Mouse (Mus musculus) hindbrain, embryonic 16.5 days (tissue): Measurements from ENCODE around the gene Cmtr1. TPM values are rescaled to one million over a fixed set of nuclear protein-coding genes. Genes with fewer than 3 reads are reported as not detected.
"Not testable (repeated sequence)": the region's sequence is repeated elsewhere in the genome, so short reads cannot be mapped to it uniquely, and the experiment has no call there.

ENCODE experiments used
- ATAC-seq: fragments of 200-750 bp; cut with Nextera tagmentation; 2 replicates; pipeline ENCODE4 v1.8.0; 2017; ENCODE audit warnings: moderate TSS enrichment, moderate library complexity
- H3K27ac ChIP-seq: fragments of 300-500 bp; sonication (generic); 2 replicates; pipeline ENCODE4 v1.5.1; 2014; ENCODE audit warnings: low read depth, mild to moderate bottlenecking, control low read depth, low read length, moderate library complexity
- H3K27me3 ChIP-seq: fragments of 300-500 bp; sonication (generic); replicated peaks from 2 replicates; pipeline ENCODE4 v1.6.1; 2014; ENCODE audit warnings: low read length; ENCODE audit not compliant: control insufficient read depth, insufficient read depth
- H3K36me3 ChIP-seq: fragments of 300-500 bp; sonication (generic); 2 replicates; pipeline ENCODE4 v1.6.1; 2014; ENCODE audit warnings: mild to moderate bottlenecking, low read length, moderate library complexity, mixed read lengths; ENCODE audit not compliant: control insufficient read depth, insufficient read depth
- H3K4me1 ChIP-seq: fragments of 300-500 bp; sonication (generic); 2 replicates; pipeline ENCODE4 v1.6.1; 2014; ENCODE audit warnings: low read depth, low read length; ENCODE audit not compliant: control insufficient read depth, insufficient read depth
- H3K4me2 ChIP-seq: fragments of 300-500 bp; sonication (generic); 2 replicates; pipeline ENCODE4 v1.6.1; 2014; ENCODE audit warnings: mild to moderate bottlenecking, low read length, control low read depth, moderate library complexity
- H3K4me3 ChIP-seq: fragments of 300-500 bp; sonication (generic); 2 replicates; pipeline ENCODE4 v1.5.1; 2014; ENCODE audit warnings: mild to moderate bottlenecking, low read length, control low read depth, moderate library complexity
- H3K9ac ChIP-seq: fragments of 300-500 bp; sonication (generic); 2 replicates; pipeline ENCODE4 v1.6.1; 2014; ENCODE audit warnings: low read depth, mild to moderate bottlenecking, control low read depth, low read length, moderate library complexity
- H3K9me3 ChIP-seq: fragments of 300-500 bp; sonication (generic); 2 replicates; pipeline ENCODE4 v1.6.1; 2014; ENCODE audit warnings: mild to moderate bottlenecking, low read length, moderate library complexity; ENCODE audit not compliant: control insufficient read depth
- WGBS: fragments of 180-500 bp; shearing (Covaris S2); extraction: QIAGEN DNeasy Blood & Tissue Kit; methylation state at CpG from one replicate; pipeline ENCODE4 v1.1.7; 2014; 5-methylcytosine and 5-hydroxymethylcytosine counted together
- polyA plus RNA-seq: library from polyadenylated mRNA; unstranded; fragments of >200 nt; fragmentation: Nextera tagmentation; extraction: Ambion mirVana; gene quantifications from 2 replicates; pipeline ENCODE4 v1.2.1, GENCODE M21; 2015

Gene Cmtr1
- polyA plus RNA-seq, 1 experiment from 2014 or later: 106 TPM

- Histone ChIP-seq H3K9me3 (no peaks in the 10 kb centered on the region), H3K27ac (no peak overlapping the region), H3K27me3 (no peaks in the 10 kb centered on the region), H3K36me3 (peaks cover 18% of the 10 kb centered on the region), H3K4me2 (no peak overlapping the region), H3K4me3 (no peak overlapping the region), H3K9ac (no peak overlapping the region), H3K4me1 (peaks cover 22% of the 10 kb centered on the region)
- ATAC-seq: peak; percentile 73
- WGBS: 35% methylated on average over 3 of the region's 3 CpGs
Measured at GRCm38 (mm10) chr17:29704781-29705180, 44.4 kb downstream of the Cmtr1 start.

GRCm38 (mm10) chr17:29705881-29706280 lies 45.5 kb downstream of the Cmtr1 start:
- Histone ChIP-seq H3K27ac (no peak overlapping the region), H3K27me3 (no peaks in the 10 kb centered on the region), H3K36me3 (peaks cover 10% of the 10 kb centered on the region), H3K9ac (no peak overlapping the region), H3K9me3 (no peaks in the 10 kb centered on the region), H3K4me1 (peaks cover 30% of the 10 kb centered on the region), H3K4me3 (no peak overlapping the region), H3K4me2 (no peak overlapping the region)
- 83% methylated on average over 5 of the region's 5 CpGs for WGBS
- no peak for ATAC-seq

- Histone ChIP-seq H3K27ac (no peak overlapping the region), H3K9me3 (no peaks in the 10 kb centered on the region), H3K4me2 (no peak overlapping the region), H3K36me3 (0 out of 2 replicates have a peak, but pooled peaks cover under 1% of the 10 kb centered on the region), H3K4me1 (peaks cover 41% of the 10 kb centered on the region), H3K9ac (no peak overlapping the region), H3K4me3 (no peak overlapping the region), H3K27me3 (no peaks in the 10 kb centered on the region)
- no peak for ATAC-seq
- 35% methylated on average over 5 of the region's 5 CpGs for WGBS
Measured at GRCm38 (mm10) chr17:29706981-29707545, 46.7 kb downstream of the Cmtr1 start.

- Histone ChIP-seq H3K4me3 (no peak overlapping the region), H3K4me2 (no peak overlapping the region), H3K36me3 (no peaks in the 10 kb centered on the region), H3K9ac (no peak overlapping the region), H3K27me3 (no peaks in the 10 kb centered on the region), H3K27ac (no peak overlapping the region), H3K4me1 (peaks cover 37% of the 10 kb centered on the region), H3K9me3 (no peaks in the 10 kb centered on the region)
- 88% methylated on average over 5 of the region's 5 CpGs for WGBS
- ATAC-seq: no peak
Measured at GRCm38 (mm10) chr17:29708783-29709182, 48.4 kb downstream of the Cmtr1 start.

DNA sequence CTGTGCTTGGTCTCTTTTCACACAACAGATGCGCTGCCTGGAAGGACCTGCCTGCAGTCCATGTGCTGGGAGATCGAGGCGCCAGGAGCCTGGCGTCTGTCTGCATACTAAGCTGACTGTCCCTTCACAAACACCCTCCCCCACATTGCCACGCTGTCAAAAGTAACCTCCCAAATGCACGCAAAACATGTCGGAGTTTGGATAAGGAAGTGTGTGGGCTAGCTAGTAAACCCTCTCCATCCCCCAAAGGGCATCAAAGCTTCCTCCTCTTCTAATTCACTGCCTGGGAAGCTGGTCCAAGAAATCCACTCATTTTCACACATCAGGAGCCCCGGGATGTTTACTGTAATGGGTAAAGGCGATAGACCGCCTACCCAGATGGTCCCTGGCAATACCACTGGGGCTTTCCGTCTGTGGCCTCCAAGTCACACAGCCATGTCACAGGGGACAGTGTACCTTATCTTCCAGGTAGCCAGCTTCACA lies 50.2 kb downstream of the Cmtr1 start:
- Histone ChIP-seq H3K36me3 (no peaks in the 10 kb centered on the region), H3K27me3 (no peaks in the 10 kb centered on the region), H3K4me1 (peaks cover 37% of the 10 kb centered on the region), H3K9me3 (no peaks in the 10 kb centered on the region), H3K9ac (0 out of 2 replicates have a peak overlapping the region, but pooled peaks have one; percentile 10), H3K4me3 (no peak overlapping the region), H3K4me2 (no peak overlapping the region; the same call in 1 of the 2 replicates), H3K27ac (peak overlapping the region; percentile 65)
- 58% methylated on average over 11 of the region's 11 CpGs for WGBS
- peak; percentile 35; the same call in 1 of the 2 replicates for ATAC-seq

- no peak overlapping the region for H3K4me3 ChIP-seq
- H3K9ac ChIP-seq: peak overlapping the region; percentile 21; the same call in 1 of the 2 replicates
- H3K27ac ChIP-seq: peak overlapping the region; percentile 65
- no peaks in the 10 kb centered on the region for H3K36me3 ChIP-seq
- WGBS: 42% methylated on average over 19 of the region's 19 CpGs
- no peak for ATAC-seq
- no peaks in the 10 kb centered on the region for H3K27me3 ChIP-seq
- H3K4me2 ChIP-seq: no peak overlapping the region; the same call in 1 of the 2 replicates
- H3K4me1 ChIP-seq: peaks cover 41% of the 10 kb centered on the region
- H3K9me3 ChIP-seq: no peaks in the 10 kb centered on the region
Measured at GRCm38 (mm10) chr17:29711076-29711744, 50.8 kb downstream of the Cmtr1 start.

- Histone ChIP-seq H3K4me3 (no peak overlapping the region), H3K9me3 (no peaks in the 10 kb centered on the region), H3K27ac (peak overlapping the region; percentile 56), H3K27me3 (no peaks in the 10 kb centered on the region), H3K4me1 (peaks cover 43% of the 10 kb centered on the region), H3K9ac (peak overlapping the region; percentile 21; the same call in 1 of the 2 replicates), H3K36me3 (no peaks in the 10 kb centered on the region), H3K4me2 (no peak overlapping the region)
- 64% methylated on average over 8 of the region's 8 CpGs for WGBS
- ATAC-seq: no peak
Measured at GRCm38 (mm10) chr17:29711745-29712431, 51.5 kb downstream of the Cmtr1 start.

GRCm38 (mm10) chr17:29712565-29712964 lies 52.2 kb downstream of the Cmtr1 start:
- Histone ChIP-seq H3K4me2 (no peak overlapping the region), H3K4me1 (peaks cover 41% of the 10 kb centered on the region), H3K9ac (no peak overlapping the region), H3K27me3 (no peaks in the 10 kb centered on the region), H3K27ac (no peak overlapping the region; the same call in 1 of the 2 replicates), H3K9me3 (no peaks in the 10 kb centered on the region), H3K36me3 (no peaks in the 10 kb centered on the region), H3K4me3 (no peak overlapping the region)
- 54% methylated on average over 7 of the region's 7 CpGs for WGBS
- ATAC-seq: no peak

GRCm38 (mm10) chr17:29713734-29714133 lies 53.3 kb downstream of the Cmtr1 start:
- not testable (repeated sequence) for ATAC-seq, H3K27me3 ChIP-seq, H3K4me3 ChIP-seq, H3K27ac ChIP-seq, H3K4me2 ChIP-seq, H3K36me3 ChIP-seq, H3K9me3 ChIP-seq, H3K9ac ChIP-seq
- peaks cover 37% of the 10 kb centered on the region for H3K4me1 ChIP-seq
- WGBS: 95% methylated on average over 4 of the region's 4 CpGs
